Mouse (Mus musculus) monocyte, adult 2 months (primary cell): ENCODE measurements around the gene Zdhhc17.
A peak's percentile ranks its signal among the peaks of the same experiment; 100 is the strongest.

Experiments
- DNase-seq, 2 experiments: peaks; one replicate each; pipeline ENCODE4 v3.0.0; 2022; ENCODE audit warnings: low spot score in 2 of 2, low read depth in 1 of 2

Gene Zdhhc17

GRCm38 (mm10) chr10:111005611-111006488, 4.1 kb downstream of the Zdhhc17 start:
- DNase-seq, result no peak

- peak in 1 of 2 experiments; percentile 28 for DNase-seq
Measured at GRCm38 (mm10) chr10:111004220-111004619, 5.7 kb downstream of the Zdhhc17 start.

DNA sequence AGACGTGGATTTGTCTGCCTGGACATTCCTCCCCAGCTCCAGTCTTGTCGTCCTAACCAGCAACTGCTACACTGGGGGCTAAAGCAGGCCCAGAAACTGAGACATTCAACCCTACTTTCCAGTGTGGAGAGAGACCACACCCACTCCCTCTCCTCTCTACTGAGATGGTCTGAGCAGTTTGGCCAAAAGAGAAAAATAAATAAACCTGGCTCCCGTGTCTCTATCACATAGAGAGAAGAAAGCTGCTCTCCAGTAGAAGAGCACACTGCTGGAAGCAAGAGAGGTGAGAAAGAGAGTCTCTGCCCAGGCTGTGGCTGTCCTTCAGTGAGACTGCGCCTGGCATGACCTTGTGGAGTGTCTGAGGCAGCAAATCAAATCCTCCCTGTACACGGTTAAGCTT, 10.7 kb downstream of the Zdhhc17 start:
- DNase-seq, result no peak

GRCm38 (mm10) chr10:110997180-110997579, 12.8 kb downstream of the Zdhhc17 start:
- no peak for DNase-seq

DNA sequence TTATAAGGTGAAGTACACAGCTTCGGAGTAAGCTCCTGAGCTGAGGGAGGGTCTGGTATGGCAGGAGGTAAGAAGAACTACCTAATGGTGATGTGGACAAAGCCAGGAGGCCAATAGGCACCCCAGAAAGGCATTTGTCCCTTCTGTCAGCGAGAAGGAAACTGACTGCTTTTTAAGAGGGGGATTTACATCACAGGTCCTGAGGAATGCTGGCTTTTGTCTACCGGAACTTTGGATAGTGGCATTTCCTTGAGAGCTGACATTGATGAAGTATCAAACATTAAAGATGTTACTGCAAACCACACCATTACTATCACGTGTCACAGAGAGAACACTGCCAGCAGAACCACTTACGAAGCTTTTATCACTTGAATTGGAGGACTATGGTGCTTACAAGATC, 15.2 kb downstream of the Zdhhc17 start:
- no peak for DNase-seq

GRCm38 (mm10) chr10:110993249-110993648, 16.7 kb downstream of the Zdhhc17 start:
- no peak for DNase-seq

DNA sequence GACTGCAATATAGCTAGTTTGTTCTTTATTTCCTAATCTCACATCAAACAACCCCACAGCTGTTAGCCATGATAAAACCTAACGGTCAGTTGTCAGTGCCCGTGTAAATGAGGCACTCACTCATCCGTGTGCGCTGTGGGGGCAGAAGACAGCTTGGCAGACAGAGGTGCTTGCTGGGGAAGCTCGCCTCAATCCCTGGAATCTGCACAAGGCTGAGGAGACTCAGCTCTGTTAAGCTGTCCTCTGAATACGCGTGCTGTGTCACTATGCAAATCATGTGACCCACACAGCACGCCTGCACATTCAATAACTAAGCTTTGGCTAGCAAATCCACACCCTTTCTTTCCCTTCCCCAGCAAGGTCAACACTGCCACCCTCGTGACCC, 17.9 kb downstream of the Zdhhc17 start:
- no peak for DNase-seq

GRCm38 (mm10) chr10:110991307-110992046, 18.5 kb downstream of the Zdhhc17 start:
- no peak for DNase-seq

- no peak for DNase-seq
Measured at GRCm38 (mm10) chr10:110989729-110990128, 20.2 kb downstream of the Zdhhc17 start.

DNA sequence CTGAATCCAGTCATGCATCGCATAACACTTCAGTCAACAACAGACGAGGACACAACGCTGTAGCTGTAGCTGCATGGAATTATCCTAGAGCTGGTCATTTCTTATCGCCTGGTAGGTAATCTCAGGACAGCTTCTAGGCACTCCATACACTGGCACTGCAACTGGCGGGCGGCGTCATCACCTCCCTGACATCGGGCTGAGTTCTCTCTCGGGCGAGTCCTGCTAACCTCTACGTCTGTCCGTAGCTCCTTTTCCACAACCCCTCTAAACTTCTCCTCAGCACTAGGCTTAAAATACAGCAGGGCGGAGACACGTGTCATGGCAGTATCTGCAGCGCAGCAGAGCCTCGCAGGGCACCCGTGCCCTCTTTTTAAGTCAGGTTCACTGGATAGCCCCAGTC, 23.3 kb downstream of the Zdhhc17 start:
- DNase-seq, result no peak

GRCm38 (mm10) chr10:110982771-110983170, 27.2 kb downstream of the Zdhhc17 start:
- DNase-seq, result no peak

- DNase-seq, result no peak
Measured at GRCm38 (mm10) chr10:110980441-110980840, 29.5 kb downstream of the Zdhhc17 start.

DNA sequence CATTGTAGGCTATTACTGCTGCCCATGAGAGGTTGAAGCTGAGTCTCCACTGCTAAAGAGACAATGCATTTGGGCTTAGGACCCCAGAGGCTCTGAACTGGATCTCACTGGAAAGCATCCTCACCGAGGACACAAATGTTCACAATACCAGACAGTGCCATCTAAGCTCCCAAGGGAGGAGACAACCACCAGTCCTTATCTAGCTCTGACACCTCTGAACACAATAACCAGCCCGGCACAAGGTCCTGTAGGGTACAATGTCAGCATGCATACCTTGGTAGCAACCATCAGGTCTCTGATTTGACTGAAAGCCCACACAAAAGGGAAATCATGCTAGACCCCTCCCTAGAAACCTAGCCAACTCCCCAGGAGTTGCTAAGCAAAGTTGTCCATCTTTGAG, 30.5 kb downstream of the Zdhhc17 start:
- DNase-seq, result no peak

GRCm38 (mm10) chr10:110977379-110977778, 32.6 kb downstream of the Zdhhc17 start:
- no peak for DNase-seq

GRCm38 (mm10) chr10:110976046-110976445, 33.9 kb downstream of the Zdhhc17 start:
- no peak for DNase-seq

- DNase-seq, result no peak
Measured at GRCm38 (mm10) chr10:110974885-110975284, 35.1 kb downstream of the Zdhhc17 start.

DNA sequence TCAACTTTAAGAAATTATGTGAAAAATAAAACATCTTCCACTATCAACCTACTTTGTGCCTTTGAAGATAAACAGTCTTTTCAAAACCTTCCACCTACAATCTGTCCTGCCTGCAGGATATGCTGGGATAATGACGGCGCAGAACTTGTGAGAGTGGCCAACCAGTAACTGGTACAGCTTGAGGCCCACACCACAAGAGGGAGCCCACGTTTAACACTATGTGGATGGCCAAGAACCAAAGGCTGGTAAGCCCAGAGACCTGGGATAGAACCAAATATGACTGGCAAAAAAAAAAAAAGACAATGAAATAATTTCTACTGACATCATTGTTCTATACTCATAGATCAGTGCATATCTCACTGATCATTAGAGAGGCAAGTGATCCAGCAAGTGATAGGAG, 35.5 kb downstream of the Zdhhc17 start:
- no peak for DNase-seq

DNA sequence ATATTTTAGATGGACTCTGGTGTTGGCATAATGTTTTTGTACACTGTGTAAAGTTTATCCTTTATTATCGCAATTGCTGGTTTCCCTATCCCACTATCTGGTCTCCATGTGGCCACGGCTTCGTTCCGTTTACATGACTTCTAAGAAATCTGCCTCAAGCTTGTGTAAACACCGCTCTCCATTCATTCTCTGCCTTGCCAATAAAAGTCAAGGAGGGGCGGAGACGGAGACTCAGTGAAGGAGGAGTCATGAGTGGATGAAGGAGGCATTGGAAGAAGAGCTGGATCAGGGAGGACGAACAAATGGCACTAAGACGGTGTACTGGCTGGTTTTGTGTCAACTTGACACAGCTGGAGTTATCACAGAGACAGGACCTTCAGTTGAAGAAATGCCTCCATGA, 37.9 kb downstream of the Zdhhc17 start:
- no peak for DNase-seq

DNA sequence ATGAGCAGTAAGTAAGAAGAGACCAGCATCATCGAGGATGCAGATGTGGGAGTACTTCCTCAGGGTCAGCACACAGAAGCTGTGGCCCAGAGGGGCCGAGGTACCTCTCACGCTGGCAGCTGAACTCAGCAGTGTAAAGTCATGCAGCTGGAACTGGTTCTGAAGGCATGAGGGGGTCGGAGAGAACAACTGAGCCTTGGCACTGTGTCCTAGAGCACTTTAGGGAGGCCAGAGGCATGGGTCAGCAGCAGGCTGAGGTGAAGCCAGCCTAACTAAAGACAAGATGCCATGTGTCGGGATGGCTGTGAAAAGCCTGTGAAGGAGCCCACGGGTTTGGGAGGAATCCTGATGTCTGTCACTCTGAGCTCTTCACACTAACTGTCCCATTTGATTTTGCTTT, 38.5 kb downstream of the Zdhhc17 start:
- DNase-seq, result no peak

DNA sequence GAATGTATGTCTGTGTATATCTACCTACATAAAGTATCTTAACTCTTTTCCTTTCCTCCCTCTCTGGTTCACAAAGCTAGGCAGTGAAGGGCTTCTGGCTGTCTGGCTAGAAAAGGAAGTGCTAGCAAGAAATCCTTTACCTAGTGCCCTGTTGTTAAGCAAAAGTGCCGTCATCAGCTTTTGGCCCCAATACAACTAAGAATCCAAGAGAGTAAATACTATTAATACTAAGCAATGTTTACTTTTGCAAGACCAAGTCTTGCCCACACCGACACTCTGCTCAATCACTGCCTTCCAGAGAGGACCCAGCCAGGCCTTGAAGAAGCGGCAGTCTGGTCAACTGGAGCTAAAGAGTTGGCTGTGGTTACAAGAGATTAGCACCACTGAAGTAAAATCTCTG, 38.9 kb downstream of the Zdhhc17 start:
- no peak for DNase-seq

DNA sequence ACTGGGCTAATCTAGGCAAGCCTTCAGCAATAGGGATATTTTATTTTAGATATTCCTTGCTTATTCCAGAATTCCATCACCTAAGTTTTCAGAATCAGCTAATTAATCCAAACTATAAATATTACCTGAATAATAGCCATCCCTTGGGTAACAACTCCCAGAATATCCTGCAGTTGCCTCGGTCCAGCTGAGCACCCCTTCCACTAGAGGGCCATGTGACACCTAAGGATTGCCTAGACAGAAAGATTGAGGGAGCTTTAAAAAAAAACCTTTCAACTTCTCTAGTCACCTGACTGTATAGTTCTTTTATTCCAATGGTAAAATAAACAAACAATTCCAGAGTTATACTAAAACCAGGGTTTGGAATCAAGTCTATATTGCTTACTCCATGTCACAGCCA, 47.8 kb downstream of the Zdhhc17 start:
- no peak for DNase-seq

DNA sequence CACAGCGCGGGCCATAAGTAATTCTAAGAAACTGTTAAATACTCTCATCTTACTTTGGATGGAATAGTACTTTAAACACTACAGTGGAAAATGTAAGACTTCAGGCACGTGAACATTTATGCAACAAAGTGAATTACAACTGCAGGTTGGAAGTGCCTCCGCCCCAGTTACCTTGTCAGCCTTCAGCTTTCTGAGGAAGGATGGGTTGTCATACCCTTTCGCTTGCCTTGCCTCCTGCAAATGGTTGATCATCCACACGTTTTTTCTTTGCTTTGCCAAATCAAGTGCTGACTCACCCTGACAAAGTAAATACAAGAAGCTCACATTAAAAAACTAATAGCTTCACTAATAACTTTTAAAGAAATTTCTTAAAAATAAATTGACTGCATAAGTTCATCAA, 49.1 kb downstream of the Zdhhc17 start:
- DNase-seq, result no peak
